Mouse (Mus musculus): ENCODE results near the gene Ciapin1.

Ciapin1 gene

DNA sequence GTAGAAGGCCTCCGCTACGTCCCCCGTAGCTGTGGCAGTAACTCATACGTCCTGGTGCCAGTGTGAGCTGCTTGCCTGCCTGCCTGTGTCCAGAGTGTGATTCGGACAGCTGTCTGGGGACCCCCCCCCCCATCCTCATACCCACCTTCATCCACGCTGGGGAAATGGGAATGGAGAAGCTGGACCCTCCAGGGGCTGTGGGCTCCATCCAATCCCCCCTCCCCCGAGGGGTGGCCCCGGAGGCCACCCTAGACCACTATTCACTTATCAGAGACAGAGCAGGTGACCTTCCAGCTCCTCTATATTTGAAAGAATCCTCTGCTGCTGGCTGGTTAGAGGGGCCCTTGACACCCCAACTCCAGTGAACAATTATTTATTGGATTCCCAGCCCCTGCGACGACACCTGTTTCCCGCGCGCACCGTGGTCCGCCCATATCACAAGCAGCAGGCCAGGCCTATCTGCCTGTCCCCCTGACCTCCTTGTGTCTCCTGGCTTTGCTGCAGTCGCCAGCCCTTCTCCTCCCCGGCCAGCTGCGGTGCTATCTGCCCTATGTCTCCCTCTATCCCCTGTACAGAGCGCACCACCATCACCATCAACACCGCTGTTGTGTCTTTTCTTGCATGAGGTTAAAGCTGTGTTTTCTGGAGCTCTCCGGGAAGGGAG is 57.5 kb downstream of the Ciapin1 start:
- no peak for DNase-seq (ENCODE audit: inconsistent ontology term)

DNA sequence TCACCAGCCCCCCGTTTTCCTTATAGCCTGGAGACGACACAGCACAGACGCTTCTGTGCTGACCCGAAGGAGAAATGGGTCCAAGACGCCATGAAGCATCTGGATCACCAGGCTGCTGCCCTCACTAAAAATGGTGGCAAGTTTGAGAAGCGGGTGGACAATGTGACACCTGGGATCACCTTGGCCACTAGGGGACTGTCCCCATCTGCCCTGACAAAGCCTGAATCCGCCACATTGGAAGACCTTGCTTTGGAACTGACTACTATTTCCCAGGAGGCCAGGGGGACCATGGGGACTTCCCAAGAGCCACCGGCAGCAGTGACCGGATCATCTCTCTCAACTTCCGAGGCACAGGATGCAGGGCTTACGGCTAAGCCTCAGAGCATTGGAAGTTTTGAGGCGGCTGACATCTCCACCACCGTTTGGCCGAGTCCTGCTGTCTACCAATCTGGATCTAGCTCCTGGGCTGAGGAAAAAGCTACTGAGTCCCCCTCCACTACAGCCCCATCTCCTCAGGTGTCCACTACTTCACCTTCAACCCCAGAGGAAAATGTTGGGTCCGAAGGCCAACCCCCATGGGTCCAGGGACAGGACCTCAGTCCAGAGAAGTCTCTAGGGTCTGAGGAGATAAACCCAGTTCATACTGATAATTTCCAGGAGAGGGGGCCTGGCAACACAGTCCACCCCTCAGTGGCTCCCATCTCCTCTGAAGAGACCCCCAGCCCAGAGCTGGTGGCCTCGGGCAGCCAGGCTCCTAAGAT is 58.4 kb downstream of the Ciapin1 start:
- no peak for DNase-seq (ENCODE audit: inconsistent ontology term)

DNA sequence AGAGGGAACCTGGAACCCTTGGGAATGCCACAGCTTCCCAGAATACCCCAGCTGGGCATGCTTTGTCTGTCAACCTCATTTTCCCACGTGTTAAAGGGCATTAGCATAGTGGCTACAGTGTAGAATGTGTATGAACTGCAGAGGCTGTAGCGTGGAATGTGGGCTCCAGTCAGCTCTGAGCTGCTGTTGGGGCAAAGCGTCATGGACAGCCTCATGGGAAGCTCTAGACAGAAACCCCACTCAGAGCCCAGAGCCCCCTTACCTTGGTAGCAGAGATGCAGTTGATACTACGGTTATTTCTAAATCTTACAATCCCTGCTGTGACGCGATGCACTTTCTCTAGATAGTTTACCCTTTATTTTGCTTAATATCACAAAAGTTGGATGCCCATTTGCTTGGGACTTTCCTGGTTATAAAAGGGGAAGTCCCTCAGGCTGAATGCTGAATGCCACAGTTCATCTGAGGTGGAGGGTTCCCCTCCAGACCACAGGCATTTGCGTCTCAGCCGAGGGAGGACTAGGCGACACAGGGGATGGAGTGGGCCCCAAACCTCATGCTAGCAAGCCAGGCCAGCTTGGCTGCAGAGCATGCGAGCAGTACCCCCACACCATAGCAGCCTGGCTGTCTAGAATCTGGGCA is 59.1 kb downstream of the Ciapin1 start:
- DNase-seq (ENCODE audit: inconsistent ontology term), result no peak

DNA sequence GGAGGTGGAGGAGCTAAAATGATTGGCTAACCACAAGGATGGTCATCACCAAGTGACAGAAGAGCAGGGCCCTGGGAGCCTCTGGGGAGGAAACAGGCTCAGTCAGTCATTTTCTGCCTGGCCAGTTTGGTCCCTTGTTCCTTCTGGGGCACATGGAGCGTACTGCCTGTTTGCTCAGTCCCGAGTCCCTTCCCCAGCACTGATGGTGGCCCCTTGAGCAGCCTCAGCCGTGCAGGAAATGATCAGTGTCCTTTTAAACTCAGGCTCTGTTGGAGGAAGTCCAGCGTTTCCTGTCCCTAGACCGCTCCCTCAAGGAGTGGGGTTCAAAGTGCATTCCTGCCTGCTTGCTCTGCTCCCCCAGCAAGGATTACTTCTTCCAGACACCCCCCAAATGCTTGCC is 59.7 kb downstream of the Ciapin1 start:
- no peak for DNase-seq (ENCODE audit: inconsistent ontology term)

DNA sequence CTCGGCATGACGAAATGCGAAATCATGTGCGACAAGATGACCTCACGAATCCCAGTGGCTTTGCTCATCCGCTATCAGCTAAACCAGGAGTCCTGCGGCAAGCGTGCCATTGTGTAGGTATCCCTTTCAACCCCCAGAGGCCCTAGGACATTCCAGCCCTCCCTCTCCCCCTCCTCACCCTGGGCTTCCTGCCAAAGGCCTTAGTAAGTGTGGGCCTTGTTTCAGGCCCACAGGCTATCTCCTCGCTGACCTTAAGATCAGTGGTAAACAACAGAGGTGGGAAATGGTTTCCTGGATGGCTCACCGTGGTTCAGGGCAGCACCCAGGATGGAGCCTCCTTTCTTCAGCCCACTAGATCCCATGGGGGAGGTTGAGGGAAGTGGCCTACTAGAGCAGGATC is 60.1 kb downstream of the Ciapin1 start:
- DNase-seq (ENCODE audit: inconsistent ontology term), result peak; percentile 63

DNA sequence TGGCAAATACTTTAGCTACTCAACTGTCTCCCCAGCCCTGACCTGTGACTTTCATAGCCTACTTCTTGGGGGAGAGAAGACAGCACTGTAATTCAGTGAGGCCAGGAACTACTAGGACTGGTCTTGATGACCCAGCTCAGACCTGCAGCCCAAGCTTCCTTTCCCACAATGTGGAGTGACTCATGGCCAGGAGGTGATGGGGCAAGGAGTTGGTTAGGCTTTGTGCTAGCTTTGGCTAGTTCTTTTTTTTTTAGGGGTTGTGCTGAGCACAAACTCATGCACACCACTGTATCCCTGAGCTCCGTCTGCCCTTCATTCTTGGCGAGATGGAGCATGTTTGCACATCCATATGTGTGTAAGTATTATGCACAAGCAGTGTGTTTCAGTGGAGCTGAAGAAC is 61.8 kb downstream of the Ciapin1 start:
- DNase-seq (ENCODE audit: inconsistent ontology term), result no peak

DNA sequence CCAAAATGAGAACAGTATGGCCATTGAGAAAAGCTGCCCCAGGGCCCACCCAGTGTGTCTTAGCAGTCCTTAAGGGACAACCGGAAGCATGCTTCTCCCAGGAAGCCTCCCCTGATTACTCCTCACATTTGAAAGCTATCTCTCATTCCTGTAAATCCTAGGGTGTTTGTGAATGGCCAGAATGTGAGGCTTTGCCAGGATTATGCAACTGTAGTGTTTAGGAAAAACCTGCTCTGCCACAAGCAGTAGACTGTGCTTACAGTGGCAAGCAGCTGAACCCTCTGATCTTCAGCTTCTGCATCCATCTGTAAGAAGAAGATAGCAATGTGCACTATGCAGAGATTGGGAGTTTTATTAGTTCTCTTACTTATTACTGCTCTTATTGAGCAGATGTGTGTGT is 63.6 kb downstream of the Ciapin1 start:
- no peak for DNase-seq (ENCODE audit: inconsistent ontology term)

DNA sequence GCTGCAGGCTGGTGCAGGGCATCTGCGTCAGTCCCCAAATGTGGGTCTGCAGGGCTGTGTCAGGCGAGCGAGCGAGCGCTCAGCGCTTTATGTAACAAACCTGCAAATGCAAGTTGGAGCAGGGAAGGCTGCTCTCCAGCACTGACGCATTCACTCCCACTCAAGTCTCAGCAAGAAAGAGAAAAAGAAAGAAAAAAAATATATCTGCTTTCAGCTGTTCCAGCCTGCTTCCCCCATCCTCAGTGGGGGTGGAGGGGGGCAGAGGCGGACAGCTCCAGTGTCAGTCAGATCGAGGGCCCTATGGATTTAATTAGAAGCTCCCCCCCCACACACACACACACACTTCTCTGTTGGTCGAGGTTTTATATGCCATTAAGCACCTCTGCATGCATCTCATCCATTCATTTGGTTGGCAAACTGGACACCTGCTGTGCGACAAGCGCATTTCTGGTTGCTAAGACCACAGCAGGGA is 64.4 kb downstream of the Ciapin1 start:
- no peak for DNase-seq (ENCODE audit: inconsistent ontology term)

DNA sequence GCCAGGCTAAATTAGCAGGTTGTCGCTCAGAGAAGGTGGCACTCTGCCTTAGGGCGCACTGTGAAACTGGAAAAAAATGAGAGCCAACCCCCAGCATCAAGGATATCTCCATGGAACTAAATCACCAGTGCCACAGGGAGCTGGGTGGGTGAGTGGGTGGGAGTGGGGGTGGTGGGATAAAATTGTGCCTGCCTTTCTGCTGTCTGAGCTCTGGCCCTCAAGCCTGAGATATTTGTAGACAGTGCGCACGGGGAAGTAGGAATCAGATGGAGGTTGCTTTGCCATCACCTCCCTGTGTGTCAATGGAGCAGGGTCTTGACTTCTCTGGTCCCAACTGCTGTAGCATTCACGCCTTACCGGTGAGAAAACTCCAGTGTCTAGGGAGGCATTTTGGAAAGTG is 65.1 kb downstream of the Ciapin1 start:
- DNase-seq (ENCODE audit: inconsistent ontology term), result no peak

DNA sequence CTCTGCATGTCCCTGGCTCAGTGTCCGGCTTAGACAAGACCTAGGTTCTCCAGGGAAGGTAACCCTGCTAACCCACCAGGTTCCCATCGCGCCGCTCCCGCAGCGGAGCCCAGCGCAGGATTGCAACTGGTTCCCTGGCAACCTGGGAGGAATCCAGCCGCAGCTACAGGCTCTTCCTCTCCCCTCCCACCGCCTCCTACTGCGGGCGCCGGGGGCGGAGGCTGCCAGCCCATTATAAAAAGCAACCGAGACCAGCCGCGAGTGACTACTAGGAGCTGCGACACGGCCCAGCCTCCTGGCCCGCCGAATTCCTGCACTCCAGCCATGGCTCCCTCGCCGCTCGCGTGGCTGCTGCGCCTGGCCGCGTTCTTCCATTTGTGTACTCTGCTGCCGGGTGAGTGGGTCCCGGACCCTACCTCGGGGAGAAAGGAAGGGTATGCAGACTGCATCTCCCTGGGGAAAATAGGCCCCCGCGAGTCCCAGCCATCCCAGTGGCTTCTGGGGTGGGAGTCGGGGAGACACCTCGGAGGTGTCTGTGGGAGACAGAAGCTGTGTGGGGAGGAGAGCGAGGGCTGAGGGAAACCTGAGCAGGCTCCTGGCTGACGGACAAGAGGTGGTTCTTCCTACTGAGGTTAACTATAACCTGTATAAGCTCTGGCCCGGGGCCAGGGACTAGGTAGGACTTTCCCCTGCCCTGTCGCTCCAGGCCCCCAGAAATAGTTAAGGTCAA is 66.1 kb downstream of the Ciapin1 start, which contains the start of gene Cx3cl1:
Gene Cx3cl1, plus strand, starts transcription at position 69 of the 730 bp plus-strand sequence.
- DNase-seq (ENCODE audit: inconsistent ontology term), result peak; percentile 95

DNA sequence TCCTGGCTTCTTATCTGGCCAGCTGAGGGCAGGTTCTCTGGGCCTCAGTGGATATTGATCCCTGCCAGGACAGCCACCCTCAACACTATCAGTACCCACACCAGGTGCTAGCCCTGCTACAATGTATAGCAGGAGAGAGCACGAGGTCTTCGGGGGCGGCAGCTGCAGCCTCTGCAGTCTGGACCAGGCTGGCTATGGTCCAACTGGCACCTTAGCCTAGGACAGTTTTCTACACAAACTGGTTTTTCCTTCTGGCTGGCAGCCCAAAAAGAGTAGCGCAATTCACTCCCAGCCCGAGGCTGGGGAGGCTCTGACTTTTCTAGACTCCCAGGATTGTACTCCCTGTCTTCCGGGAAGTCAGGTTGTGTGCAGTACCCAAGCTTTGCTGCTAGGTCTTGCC is 67.2 kb downstream of the Ciapin1 start:
- no peak for DNase-seq (ENCODE audit: inconsistent ontology term)
